Mouse (Mus musculus) thymus, postnatal 25 days (tissue): Measurements from ENCODE around the gene Gm11567.
"Not testable (repeated sequence)": the region's sequence is repeated elsewhere in the genome, so short reads cannot be mapped to it uniquely, and the experiment has no call there.

Experiments
- DNase-seq: peaks from one replicate; pipeline ENCODE4 v3.0.0; 2022

Gm11567 gene

GRCm38 (mm10) chr11:99878887-99879286 is at the start of gene Gm11567:
Gene Gm11567 (plus strand): TSS chr11:99879187.
- not testable (repeated sequence) for DNase-seq

- DNase-seq, result no peak
Observed at GRCm38 (mm10) chr11:99837966-99838365, 41.0 kb upstream of the Gm11567 start, which contains the start of gene 2300003K06Rik. Gene 2300003K06Rik (minus strand): TSS chr11:99838066.

- no peak for DNase-seq
Observed at GRCm38 (mm10) chr11:99842185-99842584, 36.8 kb upstream of the Gm11567 start.

GRCm38 (mm10) chr11:99846746-99847145 is 32.2 kb upstream of the Gm11567 start:
- no peak for DNase-seq

- DNase-seq, result no peak
Observed at GRCm38 (mm10) chr11:99851508-99851907, 27.5 kb upstream of the Gm11567 start, which contains the start of gene Krtap4-16. Gene Krtap4-16 (minus strand): TSS chr11:99851608.

- no peak for DNase-seq
Observed at GRCm38 (mm10) chr11:99854121-99854520, 24.9 kb upstream of the Gm11567 start.

GRCm38 (mm10) chr11:99857617-99858016 is 21.4 kb upstream of the Gm11567 start, which contains the start of gene Gm11568:
Gene Gm11568 (plus strand): TSS chr11:99857917.
- DNase-seq, result no peak

- no peak for DNase-seq
Observed at GRCm38 (mm10) chr11:99858761-99859160, 20.2 kb upstream of the Gm11567 start.

- DNase-seq, result not testable (repeated sequence)
Observed at GRCm38 (mm10) chr11:99864176-99864575, 14.8 kb upstream of the Gm11567 start, which contains the start of gene Gm11559. Gene Gm11559 (plus strand): TSS chr11:99864476.

GRCm38 (mm10) chr11:99873089-99873488 is 5.9 kb upstream of the Gm11567 start, which contains the start of gene Krtap9-1:
Gene Krtap9-1 (plus strand): TSS chr11:99873389.
- not testable (repeated sequence) for DNase-seq

GRCm38 (mm10) chr11:99907620-99908019 is 28.6 kb downstream of the Gm11567 start, which contains the start of gene Krtap31-1:
Gene Krtap31-1 (plus strand): TSS chr11:99907920.
- no peak for DNase-seq

- no peak for DNase-seq
Observed at GRCm38 (mm10) chr11:99914451-99914850, 35.5 kb downstream of the Gm11567 start, which contains the start of gene Gm11565. Gene Gm11565 (plus strand): TSS chr11:99914751.
